Mouse (Mus musculus): ENCODE measurements around the gene Tulp1. TPM values are rescaled to one million over a fixed set of nuclear protein-coding genes. Genes with fewer than 3 reads are reported as not detected.
A peak's percentile ranks its signal among the peaks of the same experiment; 100 is the strongest.
"Not testable (repeated sequence)": the region's sequence is repeated elsewhere in the genome, so short reads cannot be mapped to it uniquely, and the experiment has no call there.

The Tulp1 gene
- polyA plus RNA-seq, 1 experiment from 2014 or later, result 7.3 TPM

- Histone ChIP-seq H3K4me2 (no peak overlapping the region), H3K36me3 (peaks cover 92% of the 10 kb centered on the region), H3K4me3 (no peak overlapping the region), H3K9me3 (no peaks in the 10 kb centered on the region), H3K4me1 (peaks cover 46% of the 10 kb centered on the region), H3K27me3 (no peaks in the 10 kb centered on the region), H3K9ac (peak overlapping the region; percentile 33; the same call in 1 of the 2 replicates), H3K27ac (peak overlapping the region; percentile 16; the same call in 1 of the 2 replicates)
- WGBS, result 60% methylated on average over 10 of the region's 10 CpGs
- no peak for ATAC-seq (ENCODE audit: insufficient number of reproducible peaks, insufficient read depth, low FRiP score, low TSS enrichment, low read depth)
Observed at GRCm38 (mm10) chr17:28335267-28335666, 29.8 kb downstream of the Tulp1 start.

- 52% methylated on average over 31 of the region's 31 CpGs for WGBS
- peak overlapping the region; percentile 54 for H3K9ac ChIP-seq
- H3K4me3 ChIP-seq, result no peak overlapping the region
- no peaks in the 10 kb centered on the region for H3K27me3 ChIP-seq
- peaks cover 54% of the 10 kb centered on the region for H3K4me1 ChIP-seq
- no peaks in the 10 kb centered on the region for H3K9me3 ChIP-seq
- H3K36me3 ChIP-seq, result peaks cover 82% of the 10 kb centered on the region
- no peak for ATAC-seq (ENCODE audit: insufficient number of reproducible peaks, insufficient read depth, low FRiP score, low TSS enrichment, low read depth)
- peak overlapping the region; percentile 66 for H3K27ac ChIP-seq
- peak overlapping the region; percentile 11; the same call in 1 of the 2 replicates for H3K4me2 ChIP-seq
Observed at GRCm38 (mm10) chr17:28332915-28333546, 32.0 kb downstream of the Tulp1 start.

- ATAC-seq (ENCODE audit: insufficient number of reproducible peaks, insufficient read depth, low FRiP score, low TSS enrichment, low read depth), result no peak
- peaks cover 75% of the 10 kb centered on the region for H3K36me3 ChIP-seq
- no peak overlapping the region for H3K4me2 ChIP-seq
- H3K27ac ChIP-seq, result peak overlapping the region; percentile 39
- H3K4me3 ChIP-seq, result no peak overlapping the region
- H3K27me3 ChIP-seq, result no peaks in the 10 kb centered on the region
- no peak overlapping the region for H3K9ac ChIP-seq
- WGBS, result 50% methylated on average over 13 of the region's 13 CpGs
- H3K9me3 ChIP-seq, result no peaks in the 10 kb centered on the region
- H3K4me1 ChIP-seq, result peaks cover 61% of the 10 kb centered on the region
Observed at GRCm38 (mm10) chr17:28332113-28332914, 32.7 kb downstream of the Tulp1 start.

- Histone ChIP-seq H3K4me2 (no peak overlapping the region), H3K9ac (0 out of 2 replicates have a peak overlapping the region, but pooled peaks have one; percentile 44), H3K36me3 (peaks cover 71% of the 10 kb centered on the region), H3K27me3 (no peaks in the 10 kb centered on the region), H3K27ac (peak overlapping the region; percentile 39; the same call in 1 of the 2 replicates), H3K4me1 (peaks cover 62% of the 10 kb centered on the region), H3K9me3 (no peaks in the 10 kb centered on the region), H3K4me3 (no peak overlapping the region)
- 34% methylated on average over 5 of the region's 7 CpGs for WGBS
- no peak for ATAC-seq (ENCODE audit: insufficient number of reproducible peaks, insufficient read depth, low FRiP score, low TSS enrichment, low read depth)
Observed at GRCm38 (mm10) chr17:28331241-28332112, 33.5 kb downstream of the Tulp1 start.

GRCm38 (mm10) chr17:28330590-28330989 lies 34.4 kb downstream of the Tulp1 start:
- Histone ChIP-seq H3K36me3 (peaks cover 71% of the 10 kb centered on the region), H3K4me1 (peaks cover 56% of the 10 kb centered on the region), H3K4me2 (peak overlapping the region; percentile 91), H3K27ac (peak overlapping the region; percentile 33; the same call in 1 of the 2 replicates)
- not testable (repeated sequence) for H3K9ac ChIP-seq; H3K9me3 ChIP-seq; H3K27me3 ChIP-seq; H3K4me3 ChIP-seq; ATAC-seq (ENCODE audit: insufficient number of reproducible peaks, insufficient read depth, low FRiP score, low TSS enrichment, low read depth)
- WGBS, result 50% methylated on average over 8 of the region's 8 CpGs

- Histone ChIP-seq H3K27ac (peak overlapping the region; percentile 97), H3K4me1 (peaks cover 52% of the 10 kb centered on the region), H3K36me3 (peaks cover 72% of the 10 kb centered on the region)
Observed at GRCm38 (mm10) chr17:28330232-28330546, 34.8 kb downstream of the Tulp1 start.

GRCm38 (mm10) chr17:28329503-28330231 lies 35.4 kb downstream of the Tulp1 start:
- no peak for ATAC-seq (ENCODE audit: insufficient number of reproducible peaks, insufficient read depth, low FRiP score, low TSS enrichment, low read depth)
- peaks cover 70% of the 10 kb centered on the region for H3K36me3 ChIP-seq

More at GRCm38 (mm10) chr17:28330232-28330546, 34.8 kb downstream of the Tulp1 start:
- Histone ChIP-seq H3K9me3 (no peaks in the 10 kb centered on the region), H3K27me3 (no peaks in the 10 kb centered on the region), H3K4me3 (peak overlapping the region; percentile 93), H3K4me2 (peak overlapping the region; percentile 91), H3K9ac (peak overlapping the region; percentile 100)
- WGBS, result 33% methylated on average over 2 of the region's 2 CpGs
- ATAC-seq (ENCODE audit: insufficient number of reproducible peaks, insufficient read depth, low FRiP score, low TSS enrichment, low read depth), result no peak

GRCm38 (mm10) chr17:28328946-28329345 lies 36.1 kb downstream of the Tulp1 start:
- Histone ChIP-seq H3K36me3 (peaks cover 71% of the 10 kb centered on the region), H3K4me3 (peak overlapping the region; percentile 93), H3K9me3 (peaks cover 3% of the 10 kb centered on the region; the same call in 1 of the 2 replicates), H3K27me3 (no peaks in the 10 kb centered on the region), H3K9ac (peak overlapping the region; percentile 100), H3K4me2 (peak overlapping the region; percentile 91), H3K27ac (peak overlapping the region; percentile 97), H3K4me1 (peaks cover 41% of the 10 kb centered on the region)
- WGBS, result under 1% methylated on average over 25 of the region's 25 CpGs
- no peak for ATAC-seq (ENCODE audit: insufficient number of reproducible peaks, insufficient read depth, low FRiP score, low TSS enrichment, low read depth)

More at GRCm38 (mm10) chr17:28329503-28330231, 35.4 kb downstream of the Tulp1 start:
- H3K9ac ChIP-seq, result peak overlapping the region; percentile 100
- peak overlapping the region; percentile 97 for H3K27ac ChIP-seq
- peak overlapping the region; percentile 93 for H3K4me3 ChIP-seq
- no peaks in the 10 kb centered on the region for H3K9me3 ChIP-seq
- peaks cover 47% of the 10 kb centered on the region for H3K4me1 ChIP-seq
- H3K27me3 ChIP-seq, result no peaks in the 10 kb centered on the region
- peak overlapping the region; percentile 91 for H3K4me2 ChIP-seq
- WGBS, result 5% methylated on average over 4 of the region's 4 CpGs

GRCm38 (mm10) chr17:28328366-28328928 lies 36.6 kb downstream of the Tulp1 start, which contains the start of gene Rpl10a:
Rpl10a (plus strand) TSS chr17:28328471.
- H3K36me3 ChIP-seq, result peaks cover 69% of the 10 kb centered on the region
- H3K27ac ChIP-seq, result peak within 1 kb of the TSS; percentile 97
- under 1% methylated on average over 66 of the region's 67 CpGs for WGBS

GRCm38 (mm10) chr17:28327673-28328325 lies 37.2 kb downstream of the Tulp1 start:
- Histone ChIP-seq H3K9ac (peak overlapping the region; percentile 100), H3K27ac (peak overlapping the region; percentile 97), H3K4me3 (peak overlapping the region; percentile 93), H3K9me3 (peaks cover 5% of the 10 kb centered on the region; the same call in 1 of the 2 replicates), H3K4me1 (peaks cover 30% of the 10 kb centered on the region), H3K27me3 (no peaks in the 10 kb centered on the region), H3K4me2 (peak overlapping the region; percentile 91), H3K36me3 (peaks cover 64% of the 10 kb centered on the region)
- ATAC-seq (ENCODE audit: insufficient number of reproducible peaks, insufficient read depth, low FRiP score, low TSS enrichment, low read depth), result 0 out of 2 replicates have a peak, but pooled peaks have one; percentile 7
- 3% methylated on average over 22 of the region's 22 CpGs for WGBS

More at GRCm38 (mm10) chr17:28328366-28328928, 36.6 kb downstream of the Tulp1 start, which contains the start of gene Rpl10a:
- Histone ChIP-seq H3K9me3 (peaks cover 5% of the 10 kb centered on the region; the same call in 1 of the 2 replicates), H3K4me2 (peak within 1 kb of the TSS; percentile 91), H3K4me1 (peaks cover 36% of the 10 kb centered on the region), H3K9ac (peak within 1 kb of the TSS; percentile 100), H3K4me3 (peak within 1 kb of the TSS; percentile 93), H3K27me3 (no peaks in the 10 kb centered on the region)
- ATAC-seq (ENCODE audit: insufficient number of reproducible peaks, insufficient read depth, low FRiP score, low TSS enrichment, low read depth), result peak; percentile 79

Measured in embryonic facial prominence, embryonic 13.5 days (tissue).